Mouse (Mus musculus) heart, embryonic 13.5 days (tissue): ENCODE measurements around the gene Zfp758. TPM values are rescaled to one million over a fixed set of nuclear protein-coding genes. Genes with fewer than 3 reads are reported as not detected.

Experiments
- polyA plus RNA-seq: library from polyadenylated mRNA; unstranded; fragments of >200 nt; fragmentation: Nextera tagmentation; extraction: Ambion mirVana; gene quantifications from 2 replicates; pipeline ENCODE4 v1.2.1, GENCODE M21; 2015

Gene Zfp758
- polyA plus RNA-seq, 1 experiment from 2014 or later, result 5.5 TPM

Other genes starting within 250 kb of the Zfp758 start
- 2.4 and 2.7 TPM in 2 replicates for gene Zfp947, start 195.3 kb upstream of the Zfp758 start, polyA plus RNA-seq
- gene Zfp994, start 135.8 kb upstream of the Zfp758 start, polyA plus RNA-seq, result 1.6 and 1.9 TPM in 2 replicates
- 6.8 and 7.4 TPM in 2 replicates for gene CT030661.1, start 46.6 kb upstream of the Zfp758 start, polyA plus RNA-seq
- 8.4 and 8.7 TPM in 2 replicates for gene Zfp944, start 53 bp upstream of the Zfp758 start, polyA plus RNA-seq
- 7.8 and 8.3 TPM in 2 replicates for gene Zfp946, start 62.8 kb downstream of the Zfp758 start, polyA plus RNA-seq
- not detected in 2 replicates for gene Vmn2r111, start 212.0 kb downstream of the Zfp758 start, polyA plus RNA-seq
- not detected in 2 replicates for gene Vmn2r112, start 239.5 kb downstream of the Zfp758 start, polyA plus RNA-seq